Mouse (Mus musculus): ENCODE data around the gene Cryaa.
A peak's percentile ranks its signal among the peaks of the same experiment; 100 is the strongest.

The Cryaa gene

DNA sequence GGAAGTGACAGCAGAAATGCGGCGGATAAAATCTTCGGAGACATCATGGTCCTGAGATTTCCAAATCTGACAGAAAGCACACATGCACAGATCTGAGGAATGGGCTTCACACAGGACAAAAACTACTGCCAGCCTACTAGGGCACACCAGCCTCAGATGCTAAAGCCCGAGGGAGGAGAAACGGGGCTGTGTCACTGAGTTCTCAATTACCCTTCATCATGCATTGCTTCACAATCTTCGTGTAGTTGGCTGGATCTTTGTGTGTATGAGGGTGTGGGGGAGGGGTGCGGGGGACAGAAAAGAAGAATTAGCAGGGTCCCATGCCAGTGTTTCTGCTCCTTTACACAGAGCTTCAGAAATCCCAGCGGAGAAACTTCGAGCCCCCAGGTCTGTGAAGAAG is 36.1 kb downstream of the Cryaa start:
- no peak for DNase-seq

DNA sequence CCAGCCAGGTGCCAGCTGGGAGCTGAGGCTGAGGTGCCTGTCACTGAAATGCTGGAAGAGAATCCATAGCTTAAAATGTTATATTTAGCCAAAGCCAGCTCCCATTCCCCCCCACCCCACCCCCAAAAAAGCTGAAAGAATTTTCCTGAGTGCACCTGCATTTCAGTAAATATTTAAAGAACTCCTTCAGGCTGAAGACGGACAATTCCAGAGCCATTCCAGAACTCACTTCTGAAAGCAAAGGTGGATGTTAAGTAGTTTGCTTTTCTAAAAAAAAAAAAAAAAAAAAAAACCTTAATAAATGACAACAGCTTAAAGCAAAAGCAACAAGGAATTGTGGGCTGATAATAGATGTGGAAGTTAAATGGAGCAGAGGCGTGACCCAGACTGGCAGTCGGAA is 36.5 kb downstream of the Cryaa start:
- no peak for DNase-seq

DNA sequence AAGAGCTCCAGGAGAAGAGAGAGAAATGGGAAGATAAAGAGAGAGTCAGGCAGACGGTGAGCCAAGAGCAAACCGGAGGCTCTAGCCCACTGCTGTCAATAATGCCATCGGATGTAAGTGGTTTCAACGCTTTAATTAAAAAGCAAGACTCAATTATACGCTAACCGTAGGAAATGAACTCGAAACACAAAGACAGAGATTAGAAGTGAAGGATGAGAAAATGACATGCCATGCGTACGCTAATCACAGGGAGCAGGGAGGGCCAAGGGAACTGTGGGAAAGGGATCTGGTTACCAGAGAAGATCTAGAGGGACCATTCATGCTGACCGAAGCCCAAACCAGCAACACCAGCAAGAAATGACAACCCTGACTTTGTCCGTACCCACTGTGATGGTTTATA is 37.4 kb downstream of the Cryaa start:
- DNase-seq: no peak

DNA sequence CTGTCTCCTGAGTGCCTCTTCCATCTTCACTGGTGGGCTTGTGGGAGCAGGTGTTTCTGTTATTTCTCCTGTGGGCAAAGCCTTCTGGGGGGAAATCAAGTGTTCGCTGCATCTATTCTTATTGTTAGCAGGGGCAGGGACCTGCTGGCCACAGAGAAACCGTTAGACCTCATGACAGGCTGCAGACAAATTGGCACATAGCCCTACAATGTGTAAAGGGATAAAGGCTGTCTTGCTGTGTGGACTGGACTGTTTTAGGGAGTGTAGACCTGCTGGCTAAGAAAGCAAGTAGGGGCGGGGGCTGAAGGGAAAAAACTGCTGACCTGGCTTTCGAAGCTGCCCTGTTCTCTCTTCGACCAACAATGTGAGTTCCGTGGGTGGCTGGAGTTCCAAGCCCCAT is 44.0 kb downstream of the Cryaa start:
- DNase-seq: no peak

DNA sequence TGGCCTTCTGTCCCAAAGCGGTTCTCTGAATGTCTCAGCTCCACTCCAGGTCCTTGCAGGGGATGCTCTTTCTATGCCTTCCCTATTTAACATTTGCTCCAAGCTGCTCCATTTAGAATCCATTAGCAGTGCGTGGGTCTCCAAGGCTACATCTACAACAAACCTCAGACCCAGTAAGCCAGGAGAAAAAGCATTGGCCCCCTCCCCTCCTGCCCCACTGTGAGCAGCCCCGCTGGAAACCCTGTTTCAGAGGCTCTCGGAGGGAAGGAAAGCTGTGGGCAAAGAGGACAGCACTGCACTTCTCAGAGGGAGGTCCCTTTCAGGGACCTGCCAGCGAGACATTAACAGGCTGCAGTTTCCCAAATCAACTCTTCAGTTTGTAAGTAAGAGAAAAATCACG is 47.8 kb downstream of the Cryaa start:
- DNase-seq: no peak

DNA sequence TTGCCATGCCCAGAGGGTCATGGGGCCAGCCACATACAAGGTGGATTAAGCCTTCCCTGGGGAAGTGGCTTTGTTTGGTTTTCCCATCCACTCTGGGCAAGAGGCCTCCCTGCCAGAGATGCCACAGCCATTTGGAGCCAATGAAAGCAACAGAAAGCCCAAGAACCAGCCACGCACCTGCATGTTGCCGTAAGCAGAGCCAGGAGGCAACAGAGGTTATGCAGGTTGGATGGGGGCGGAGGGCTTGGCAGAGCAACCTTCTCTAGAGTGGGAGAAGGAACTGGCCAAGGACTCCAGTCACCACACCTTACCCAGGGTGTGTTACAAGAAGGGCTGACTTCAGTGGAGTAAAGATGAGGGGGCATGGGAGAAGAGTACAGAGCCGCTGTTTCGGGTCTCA is 48.6 kb downstream of the Cryaa start:
- DNase-seq: no peak

DNA sequence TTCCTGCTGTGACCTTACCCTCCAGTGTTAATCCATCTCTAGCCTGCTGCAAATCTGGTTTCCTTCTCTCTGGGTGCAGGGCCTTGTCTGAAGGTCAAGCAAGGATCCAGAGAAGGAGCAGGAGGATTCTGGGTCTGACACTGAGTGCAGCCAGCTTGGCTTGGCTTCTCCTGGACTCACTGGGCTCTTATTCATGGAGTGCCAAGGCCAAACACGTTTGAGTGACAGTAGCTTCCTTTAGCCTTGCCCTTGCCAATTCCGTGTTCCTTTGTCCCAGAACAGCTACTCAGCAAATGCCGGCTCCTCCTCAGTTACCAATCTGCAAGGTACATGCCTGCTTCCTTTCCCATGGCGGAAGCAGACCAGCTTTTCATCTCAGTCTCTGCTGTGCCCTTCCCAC is 49.6 kb downstream of the Cryaa start:
- no peak for DNase-seq

DNA sequence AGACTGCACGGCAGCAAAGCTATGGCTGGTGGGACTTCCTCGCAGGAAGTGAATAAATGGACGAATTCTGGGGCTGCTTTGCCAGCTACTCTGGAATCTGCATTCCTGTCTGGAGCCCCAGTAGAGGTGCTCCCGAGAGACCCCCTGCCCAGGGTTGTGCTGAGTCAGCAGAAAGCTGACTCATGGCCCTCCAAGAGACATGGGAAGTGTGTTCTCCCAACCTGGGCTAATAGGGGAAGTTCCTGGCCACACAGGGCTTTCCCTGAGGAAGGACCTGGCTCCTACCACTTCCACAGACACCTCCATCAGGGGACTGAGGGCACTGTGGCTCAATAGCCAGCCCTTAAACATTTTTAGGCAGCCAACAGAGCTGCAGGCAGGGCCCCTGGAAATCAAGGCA is 50.4 kb downstream of the Cryaa start:
- no peak for DNase-seq

DNA sequence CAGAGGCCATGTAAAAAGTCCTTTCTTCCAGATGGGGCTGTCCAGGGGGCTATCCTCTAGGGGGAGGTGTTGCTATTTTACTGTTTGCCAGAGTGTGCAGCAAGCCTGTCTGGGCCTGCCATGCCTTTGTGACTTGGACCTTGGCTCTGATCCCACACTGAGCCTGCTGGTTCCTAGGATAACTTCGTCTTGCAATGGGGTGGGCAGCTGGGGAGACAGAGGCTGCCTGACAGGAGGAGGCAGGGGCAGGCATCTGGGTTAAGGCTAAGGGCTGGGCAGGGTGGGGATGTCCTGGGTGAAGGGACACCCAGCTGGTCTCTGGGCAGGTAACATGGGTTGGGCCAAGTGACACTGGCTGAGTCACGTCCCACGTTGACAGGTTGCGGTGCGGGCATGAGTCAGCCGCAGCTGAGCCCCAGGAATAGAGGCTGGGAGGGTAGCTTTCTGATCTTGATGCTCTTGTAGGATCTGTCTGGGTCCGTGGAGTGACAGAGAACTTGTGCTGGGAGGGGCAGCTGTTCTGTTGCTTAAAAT is 51.4 kb downstream of the Cryaa start:
- peak; percentile 41 for DNase-seq

DNA sequence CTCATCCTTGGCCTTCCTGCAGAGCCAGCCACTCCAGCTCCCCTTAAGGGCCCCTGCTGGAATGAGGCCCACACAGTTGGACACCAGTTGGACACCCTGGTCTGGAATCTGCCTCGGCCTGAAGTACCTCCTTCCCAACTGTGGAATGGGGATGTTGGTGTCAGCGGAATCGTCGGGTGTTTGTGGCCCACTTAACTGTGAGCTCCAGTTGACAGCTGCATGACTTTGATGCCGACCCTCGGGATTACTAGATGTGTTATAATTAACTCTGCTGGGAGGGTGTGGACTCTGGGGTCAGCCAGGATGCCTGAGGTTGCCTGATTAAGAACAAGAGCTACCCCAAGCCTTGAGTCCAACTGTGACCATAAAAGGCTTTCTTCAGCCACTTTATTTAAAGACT is 53.4 kb downstream of the Cryaa start:
- DNase-seq: no peak
